Mouse (Mus musculus): Measurements from ENCODE around the gene Ubtd1.

GRCm38 (mm10) chr19:41938539-41938938 lies 43.0 kb upstream of the Ubtd1 start:
- TF ChIP-seq GATA1 (IDR thresholded peaks at IDR 0.05; ENCODE audit: borderline replicate concordance, low read length) = no peak
- no peak for TF ChIP-seq FLI1 (IDR thresholded peaks at IDR 0.05; ENCODE audit: low read length)
